Mouse (Mus musculus): Measurements from ENCODE around the gene Fntb. TPM values are rescaled to one million over a fixed set of nuclear protein-coding genes. Genes with fewer than 3 reads are reported as not detected.

Fntb gene
- polyA plus RNA-seq, 1 experiment from 2014 or later = 41.7 TPM

- 52% methylated on average over 2 of the region's 2 CpGs for WGBS
- no peak overlapping the region for H3K27ac ChIP-seq
- no peak for ATAC-seq (ENCODE audit: insufficient number of reproducible peaks, insufficient read depth, low FRiP score, low TSS enrichment, low read depth)
Measured at GRCm38 (mm10) chr12:76942476-76942875, 177.1 kb downstream of the Fntb start.

GRCm38 (mm10) chr12:76943046-76943445 lies 177.7 kb downstream of the Fntb start:
- Histone ChIP-seq H3K4me3 (replicated peaks) (no peak overlapping the region), H3K36me3 (peaks cover 98% of the 10 kb centered on the region), H3K9ac (replicated peaks) (no peak overlapping the region), H3K27ac (no peak overlapping the region), H3K4me2 (no peak overlapping the region), H3K27me3 (no peaks in the 10 kb centered on the region), H3K9me3 (no peaks in the 10 kb centered on the region), H3K4me1 (replicated peaks) (0 out of 2 replicates have a peak, but pooled peaks cover 3% of the 10 kb centered on the region)
- WGBS = 85% methylated on average over 3 of the region's 3 CpGs
- ATAC-seq (ENCODE audit: insufficient number of reproducible peaks, insufficient read depth, low FRiP score, low TSS enrichment, low read depth) = no peak

More at GRCm38 (mm10) chr12:76942476-76942875, 177.1 kb downstream of the Fntb start:
- Histone ChIP-seq H3K4me1 (replicated peaks) (0 out of 2 replicates have a peak, but pooled peaks cover 3% of the 10 kb centered on the region), H3K36me3 (peaks cover 96% of the 10 kb centered on the region), H3K4me3 (replicated peaks) (no peak overlapping the region), H3K9me3 (no peaks in the 10 kb centered on the region), H3K27me3 (no peaks in the 10 kb centered on the region), H3K4me2 (no peak overlapping the region), H3K9ac (replicated peaks) (no peak overlapping the region)

GRCm38 (mm10) chr12:76943466-76943865 lies 178.1 kb downstream of the Fntb start:
- WGBS = 85% methylated on average over 6 of the region's 6 CpGs
- H3K27ac ChIP-seq = no peak overlapping the region
- no peak overlapping the region for H3K4me2 ChIP-seq
- no peak overlapping the region for H3K9ac ChIP-seq (replicated peaks)
- H3K4me1 ChIP-seq (replicated peaks) = 0 out of 2 replicates have a peak, but pooled peaks cover 3% of the 10 kb centered on the region
- no peak for ATAC-seq (ENCODE audit: insufficient number of reproducible peaks, insufficient read depth, low FRiP score, low TSS enrichment, low read depth)
- H3K4me3 ChIP-seq (replicated peaks) = no peak overlapping the region
- no peaks in the 10 kb centered on the region for H3K27me3 ChIP-seq
- peaks cover 98% of the 10 kb centered on the region for H3K36me3 ChIP-seq
- H3K9me3 ChIP-seq = no peaks in the 10 kb centered on the region

- 0 out of 2 replicates have a peak, but pooled peaks cover 3% of the 10 kb centered on the region for H3K4me1 ChIP-seq (replicated peaks)
- H3K36me3 ChIP-seq = peaks cover 97% of the 10 kb centered on the region
- no peak overlapping the region for H3K4me3 ChIP-seq (replicated peaks)
- no peaks in the 10 kb centered on the region for H3K9me3 ChIP-seq
- H3K27ac ChIP-seq = no peak overlapping the region
- WGBS = 97% methylated on average over 3 of the region's 3 CpGs
- no peak overlapping the region for H3K9ac ChIP-seq (replicated peaks)
- no peak for ATAC-seq (ENCODE audit: insufficient number of reproducible peaks, insufficient read depth, low FRiP score, low TSS enrichment, low read depth)
- no peaks in the 10 kb centered on the region for H3K27me3 ChIP-seq
- no peak overlapping the region for H3K4me2 ChIP-seq
Measured at GRCm38 (mm10) chr12:76947487-76947886, 182.1 kb downstream of the Fntb start.

GRCm38 (mm10) chr12:76948185-76948584 lies 182.8 kb downstream of the Fntb start:
- no peak for ATAC-seq (ENCODE audit: insufficient number of reproducible peaks, insufficient read depth, low FRiP score, low TSS enrichment, low read depth)
- Histone ChIP-seq H3K36me3 (peaks cover 98% of the 10 kb centered on the region), H3K9ac (replicated peaks) (no peak overlapping the region), H3K9me3 (no peaks in the 10 kb centered on the region), H3K4me3 (replicated peaks) (no peak overlapping the region), H3K27me3 (no peaks in the 10 kb centered on the region), H3K27ac (no peak overlapping the region), H3K4me1 (replicated peaks) (no peaks in the 10 kb centered on the region), H3K4me2 (no peak overlapping the region)
- 89% methylated on average over 2 of the region's 2 CpGs for WGBS

GRCm38 (mm10) chr12:76948781-76949180 lies 183.4 kb downstream of the Fntb start:
- H3K27me3 ChIP-seq = no peaks in the 10 kb centered on the region
- ATAC-seq (ENCODE audit: insufficient number of reproducible peaks, insufficient read depth, low FRiP score, low TSS enrichment, low read depth) = no peak
- H3K9me3 ChIP-seq = no peaks in the 10 kb centered on the region
- no peaks in the 10 kb centered on the region for H3K4me1 ChIP-seq (replicated peaks)
- H3K4me2 ChIP-seq = no peak overlapping the region
- H3K9ac ChIP-seq (replicated peaks) = no peak overlapping the region
- 85% methylated on average over 3 of the region's 3 CpGs for WGBS
- H3K27ac ChIP-seq = no peak overlapping the region
- H3K36me3 ChIP-seq = peaks cover 98% of the 10 kb centered on the region
- no peak overlapping the region for H3K4me3 ChIP-seq (replicated peaks)

- Histone ChIP-seq H3K4me3 (replicated peaks) (no peak overlapping the region), H3K36me3 (peaks cover 91% of the 10 kb centered on the region), H3K9ac (replicated peaks) (no peak overlapping the region), H3K27me3 (no peaks in the 10 kb centered on the region), H3K4me2 (no peak overlapping the region), H3K4me1 (replicated peaks) (no peaks in the 10 kb centered on the region), H3K27ac (no peak overlapping the region), H3K9me3 (no peaks in the 10 kb centered on the region)
- WGBS = 86% methylated on average over 5 of the region's 5 CpGs
- no peak for ATAC-seq (ENCODE audit: insufficient number of reproducible peaks, insufficient read depth, low FRiP score, low TSS enrichment, low read depth)
Measured at GRCm38 (mm10) chr12:76950330-76950729, 184.9 kb downstream of the Fntb start.

GRCm38 (mm10) chr12:76953750-76954363 lies 188.5 kb downstream of the Fntb start:
- Histone ChIP-seq H3K9ac (replicated peaks) (no peak overlapping the region), H3K4me2 (no peak overlapping the region), H3K9me3 (no peaks in the 10 kb centered on the region), H3K27me3 (no peaks in the 10 kb centered on the region), H3K36me3 (peaks cover 88% of the 10 kb centered on the region), H3K4me1 (replicated peaks) (no peaks in the 10 kb centered on the region), H3K4me3 (replicated peaks) (no peak overlapping the region), H3K27ac (no peak overlapping the region)
- 81% methylated on average over 2 of the region's 2 CpGs for WGBS
- no peak for ATAC-seq (ENCODE audit: insufficient number of reproducible peaks, insufficient read depth, low FRiP score, low TSS enrichment, low read depth)

GRCm38 (mm10) chr12:76954698-76955423 lies 189.5 kb downstream of the Fntb start:
- Histone ChIP-seq H3K9ac (replicated peaks) (no peak overlapping the region), H3K27me3 (no peaks in the 10 kb centered on the region), H3K27ac (no peak overlapping the region), H3K4me2 (no peak overlapping the region), H3K4me1 (replicated peaks) (no peaks in the 10 kb centered on the region), H3K36me3 (peaks cover 88% of the 10 kb centered on the region), H3K9me3 (no peaks in the 10 kb centered on the region), H3K4me3 (replicated peaks) (no peak overlapping the region)
- 81% methylated on average over 10 of the region's 10 CpGs for WGBS
- ATAC-seq (ENCODE audit: insufficient number of reproducible peaks, insufficient read depth, low FRiP score, low TSS enrichment, low read depth) = no peak

- H3K4me3 ChIP-seq (replicated peaks) = no peak overlapping the region
- WGBS = 88% methylated on average over 5 of the region's 5 CpGs
- no peaks in the 10 kb centered on the region for H3K9me3 ChIP-seq
- H3K4me2 ChIP-seq = no peak overlapping the region
- no peak for ATAC-seq (ENCODE audit: insufficient number of reproducible peaks, insufficient read depth, low FRiP score, low TSS enrichment, low read depth)
- H3K36me3 ChIP-seq = peaks cover 63% of the 10 kb centered on the region
- no peaks in the 10 kb centered on the region for H3K27me3 ChIP-seq
- peaks cover 8% of the 10 kb centered on the region for H3K4me1 ChIP-seq (replicated peaks)
- no peak overlapping the region for H3K27ac ChIP-seq
- no peak overlapping the region for H3K9ac ChIP-seq (replicated peaks)
Measured at GRCm38 (mm10) chr12:76957688-76958087, 192.3 kb downstream of the Fntb start.

- H3K27me3 ChIP-seq = no peaks in the 10 kb centered on the region
- H3K9me3 ChIP-seq = no peaks in the 10 kb centered on the region
- H3K4me1 ChIP-seq (replicated peaks) = peaks cover 12% of the 10 kb centered on the region
- peaks cover 35% of the 10 kb centered on the region; the same call in 1 of the 2 replicates for H3K36me3 ChIP-seq
- ATAC-seq (ENCODE audit: insufficient number of reproducible peaks, insufficient read depth, low FRiP score, low TSS enrichment, low read depth) = peak; percentile 12; the same call in 1 of the 2 replicates
- H3K4me2 ChIP-seq = peak overlapping the region; percentile 93
- peak overlapping the region; percentile 78 for H3K9ac ChIP-seq (replicated peaks)
- 6% methylated on average over 36 of the region's 45 CpGs for WGBS
- peak overlapping the region; percentile 90 for H3K4me3 ChIP-seq (replicated peaks)
- H3K27ac ChIP-seq = peak overlapping the region; percentile 59; the same call in 1 of the 2 replicates
Measured at GRCm38 (mm10) chr12:76961052-76961931, 195.9 kb downstream of the Fntb start.
